Mouse (Mus musculus) inflammation-experienced regulatory T-cells, adult 6 months (primary cell): ENCODE data around the gene D330020A13Rik. TPM values are rescaled to one million over a fixed set of nuclear protein-coding genes. Genes with fewer than 3 reads are reported as not detected.
"Not testable (repeated sequence)": the region's sequence is repeated elsewhere in the genome, so short reads cannot be mapped to it uniquely, and the experiment has no call there.

Experiments used
- ATAC-seq: one replicate; pipeline ENCODE4 v1.8.0; 2017
- polyA plus RNA-seq, 3 experiments: library from polyadenylated mRNA; unstranded; fragments of 100-300 nt; shearing (Covaris generic); gene quantifications; one replicate each; pipeline ENCODE4 v1.2.1; 2017

Gene D330020A13Rik
- not detected for polyA plus RNA-seq

DNA sequence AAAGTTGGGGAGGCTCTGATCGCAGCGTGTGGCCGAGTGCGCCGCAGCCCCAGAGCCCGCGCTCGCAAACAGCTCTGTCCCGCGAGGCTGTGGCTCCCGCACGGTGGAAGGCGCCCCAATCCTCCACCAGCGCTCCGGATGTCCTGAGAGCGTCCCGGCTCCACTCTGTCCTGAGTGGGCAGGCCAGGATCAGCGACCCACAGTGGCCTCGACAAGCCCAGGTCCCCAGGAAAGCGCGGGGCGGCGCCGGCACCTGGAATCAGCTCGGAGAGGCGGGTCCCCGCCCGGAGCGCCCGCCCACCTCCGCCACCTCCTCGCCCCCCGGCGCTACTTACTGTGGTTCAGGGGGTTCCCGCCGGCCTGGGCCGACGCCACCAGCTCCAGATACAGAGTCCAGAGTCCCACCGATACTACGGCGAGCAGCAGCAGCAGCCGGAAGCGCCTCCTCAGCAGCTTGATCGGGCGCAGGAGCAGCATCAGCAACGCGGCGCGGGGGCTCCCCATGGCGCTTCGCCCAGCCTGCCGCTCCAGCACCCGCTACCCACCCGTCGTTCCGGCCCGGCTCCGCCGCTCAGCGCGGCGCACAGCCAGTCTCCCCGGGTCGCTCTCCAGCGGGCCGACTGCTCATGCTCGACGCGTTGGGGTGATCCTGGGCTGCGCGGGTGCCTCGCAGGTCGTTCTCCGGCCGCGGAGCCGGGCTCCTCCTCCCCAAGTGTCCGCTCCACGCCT, at the start of gene D330020A13Rik, which contains the start of gene B4galnt3:
TSS of gene D330020A13Rik (plus strand) at position 309 of the 729 bp plus-strand sequence.
TSS of gene B4galnt3 (minus strand) at position 504 of the 729 bp plus-strand sequence.
- peak; percentile 54 for ATAC-seq

DNA sequence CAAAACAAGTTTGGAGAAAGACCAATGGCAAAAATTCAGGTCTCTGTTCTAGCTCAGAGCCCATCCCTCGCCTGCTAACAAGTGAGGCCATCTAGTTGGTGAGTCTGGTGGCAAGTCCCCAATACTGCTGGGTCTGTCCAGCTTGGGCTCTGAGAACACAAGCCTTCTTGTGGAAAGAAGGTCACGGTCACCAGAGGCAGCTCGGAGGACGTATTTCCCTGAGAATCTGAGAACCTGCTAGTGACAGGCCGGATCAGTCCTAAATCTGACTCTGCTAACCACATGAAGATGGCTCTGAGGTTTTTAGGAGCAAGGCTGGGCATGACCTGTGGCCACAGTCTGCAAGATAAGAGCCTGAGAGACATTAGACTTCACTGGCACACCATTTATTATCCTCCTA, 47.5 kb upstream of the D330020A13Rik start:
- ATAC-seq: no peak

DNA sequence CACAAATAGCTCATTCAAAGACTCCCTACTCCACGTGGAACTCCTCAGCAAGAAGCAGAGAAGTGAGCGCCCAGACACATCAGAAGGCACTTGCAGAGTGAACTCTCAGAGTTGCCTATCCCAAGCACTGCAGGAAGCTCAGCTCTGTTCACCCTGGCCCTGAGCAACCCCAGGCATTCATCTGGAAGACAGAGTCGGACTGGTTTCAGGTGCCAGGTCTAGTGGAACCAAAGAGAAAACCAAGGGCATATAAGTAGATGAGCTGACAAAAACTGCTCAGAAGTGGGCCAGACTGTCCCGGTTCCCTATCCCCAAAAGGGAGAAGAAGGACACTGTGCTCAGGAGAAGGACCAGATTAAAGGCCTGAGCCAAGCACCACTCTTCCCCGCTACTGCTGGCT, 44.3 kb upstream of the D330020A13Rik start:
- no peak for ATAC-seq

DNA sequence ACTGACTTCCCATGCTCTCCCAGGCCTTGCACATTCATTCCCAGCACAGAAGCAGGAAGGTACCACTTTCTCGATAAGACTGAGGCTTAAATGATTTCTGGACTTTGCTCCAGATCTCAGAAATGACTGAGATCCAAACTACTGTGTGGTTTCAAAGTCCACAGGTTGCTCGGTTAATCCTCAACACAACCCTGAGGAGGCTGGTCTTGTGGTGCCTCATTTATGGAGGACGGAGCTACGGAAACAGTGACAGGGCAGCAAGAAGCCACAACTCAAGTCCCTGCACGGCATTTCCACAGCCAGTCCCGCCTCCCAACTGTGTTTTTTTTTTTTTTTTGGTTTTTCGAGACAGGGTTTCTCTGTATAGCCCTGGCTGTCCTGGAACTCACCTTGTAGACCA, 43.2 kb upstream of the D330020A13Rik start:
- ATAC-seq: no peak

DNA sequence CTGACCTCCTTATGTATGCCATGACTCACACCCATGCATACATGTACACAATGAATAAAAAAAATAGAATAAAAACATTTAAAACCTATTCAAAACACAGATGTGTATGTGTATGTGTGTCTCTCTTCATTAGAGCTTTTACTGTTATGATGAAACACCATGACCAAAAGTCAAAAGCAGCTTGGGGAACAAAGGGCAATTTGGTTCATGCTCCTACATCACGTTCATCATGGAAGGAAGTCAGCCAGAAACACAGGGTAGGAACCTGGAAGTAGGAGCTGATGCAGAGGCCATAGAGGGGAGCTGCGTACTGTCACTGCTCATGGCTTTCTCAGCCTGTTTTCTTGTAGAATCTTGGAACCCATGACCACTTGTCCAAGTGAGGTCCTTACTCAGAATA, 41.4 kb upstream of the D330020A13Rik start:
- ATAC-seq: no peak

DNA sequence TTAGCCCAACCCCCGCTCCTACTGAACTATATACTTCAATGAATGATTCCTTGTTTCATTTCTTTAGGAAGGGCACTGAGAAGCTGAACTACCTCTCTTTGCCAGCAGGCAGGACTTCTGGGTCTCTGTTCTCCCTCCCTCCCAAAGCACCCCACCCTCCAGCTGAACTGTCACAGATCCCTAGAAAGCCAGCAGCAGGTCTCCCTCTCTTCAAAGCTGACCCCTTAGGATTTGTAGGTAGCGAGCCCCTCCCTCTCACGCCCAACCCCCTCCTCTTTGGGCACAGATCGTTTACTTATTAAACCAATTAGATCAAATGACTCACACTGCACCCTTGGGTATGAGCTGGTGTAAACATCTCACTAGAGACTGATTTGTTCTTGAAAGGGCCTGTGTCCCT, 39.5 kb upstream of the D330020A13Rik start:
- ATAC-seq: no peak

DNA sequence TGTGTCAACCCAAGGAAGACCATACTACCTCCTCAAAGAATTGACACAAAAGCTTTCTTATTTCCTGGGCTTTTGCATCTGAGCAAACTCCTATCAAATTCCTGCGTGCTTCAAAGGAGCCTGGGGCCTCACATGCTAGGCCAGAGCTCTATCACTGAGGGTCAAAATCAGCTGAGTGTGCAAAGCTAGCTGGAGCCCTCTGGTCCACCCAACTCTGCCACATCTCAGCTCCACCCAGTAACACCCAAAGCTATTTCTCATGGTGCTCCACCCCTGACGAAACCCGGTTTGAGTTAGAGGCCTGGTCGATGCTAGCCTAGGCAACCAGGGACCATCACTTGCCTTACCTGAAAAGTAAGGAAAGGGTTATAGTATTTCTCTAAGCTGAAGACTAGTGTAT, 39.0 kb upstream of the D330020A13Rik start:
- ATAC-seq: no peak

DNA sequence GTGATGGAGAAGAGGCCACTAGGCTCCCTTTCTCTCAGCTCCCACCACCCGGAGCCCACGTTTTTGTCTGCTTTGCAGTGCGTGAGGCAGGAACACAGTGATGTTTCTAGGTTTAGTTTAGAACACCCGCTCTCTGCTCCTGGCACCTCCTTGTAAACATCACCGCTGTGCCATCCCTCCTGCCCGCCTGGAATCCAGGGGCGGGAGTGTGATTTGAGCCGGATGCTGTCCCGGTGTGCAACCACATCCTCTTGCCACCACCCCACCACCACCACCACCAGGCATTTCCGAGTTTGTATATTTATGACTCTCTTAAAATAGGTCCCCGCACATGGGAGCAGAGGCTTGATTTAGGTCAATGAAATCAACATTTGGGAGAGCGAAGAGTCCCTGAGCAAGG, 38.5 kb upstream of the D330020A13Rik start:
- ATAC-seq: no peak

DNA sequence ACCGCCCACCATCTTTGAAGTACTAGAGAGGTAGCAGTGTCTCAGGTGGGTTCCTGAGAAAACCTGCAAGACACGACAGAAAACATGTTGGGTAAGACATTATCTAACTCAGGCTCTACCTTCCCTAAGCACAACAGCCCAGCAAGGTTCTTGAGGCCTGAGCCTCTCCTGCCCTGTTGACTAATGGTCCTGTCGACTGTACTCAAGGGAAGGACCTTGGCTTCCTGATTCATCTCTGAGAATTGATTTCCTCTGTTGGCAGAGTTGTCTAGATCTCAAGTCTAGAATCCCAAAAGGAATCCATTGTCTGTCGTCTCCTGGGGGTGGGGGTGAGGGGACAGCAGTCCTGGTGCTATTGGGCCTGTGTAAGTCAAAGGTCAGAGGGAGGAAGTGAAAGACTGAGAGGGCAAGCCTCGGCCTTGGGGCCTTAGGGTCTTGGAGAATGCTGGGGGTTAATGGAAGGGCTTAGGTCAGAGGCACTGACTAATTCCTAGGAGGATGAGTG, 37.7 kb upstream of the D330020A13Rik start:
- ATAC-seq: no peak

DNA sequence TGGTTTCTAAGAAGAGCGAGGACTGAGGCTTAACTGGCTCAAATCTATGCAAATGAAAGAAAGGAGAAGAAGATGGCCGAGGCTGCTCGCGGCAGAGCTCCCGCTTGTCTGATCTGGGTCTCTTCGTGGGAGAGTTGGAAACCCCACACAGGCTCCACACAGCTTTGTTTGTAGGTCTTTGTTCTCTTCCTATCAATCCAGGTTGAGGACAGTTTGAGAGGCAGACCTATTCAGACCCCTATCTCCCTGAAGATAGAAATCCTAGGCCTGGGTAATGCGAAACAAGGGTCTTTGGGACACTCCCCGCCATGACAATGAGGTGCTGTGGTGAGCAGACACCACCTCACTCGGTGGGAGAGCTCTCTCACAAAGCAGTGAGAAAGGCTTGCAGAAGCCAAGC, 34.7 kb upstream of the D330020A13Rik start:
- ATAC-seq: no peak

DNA sequence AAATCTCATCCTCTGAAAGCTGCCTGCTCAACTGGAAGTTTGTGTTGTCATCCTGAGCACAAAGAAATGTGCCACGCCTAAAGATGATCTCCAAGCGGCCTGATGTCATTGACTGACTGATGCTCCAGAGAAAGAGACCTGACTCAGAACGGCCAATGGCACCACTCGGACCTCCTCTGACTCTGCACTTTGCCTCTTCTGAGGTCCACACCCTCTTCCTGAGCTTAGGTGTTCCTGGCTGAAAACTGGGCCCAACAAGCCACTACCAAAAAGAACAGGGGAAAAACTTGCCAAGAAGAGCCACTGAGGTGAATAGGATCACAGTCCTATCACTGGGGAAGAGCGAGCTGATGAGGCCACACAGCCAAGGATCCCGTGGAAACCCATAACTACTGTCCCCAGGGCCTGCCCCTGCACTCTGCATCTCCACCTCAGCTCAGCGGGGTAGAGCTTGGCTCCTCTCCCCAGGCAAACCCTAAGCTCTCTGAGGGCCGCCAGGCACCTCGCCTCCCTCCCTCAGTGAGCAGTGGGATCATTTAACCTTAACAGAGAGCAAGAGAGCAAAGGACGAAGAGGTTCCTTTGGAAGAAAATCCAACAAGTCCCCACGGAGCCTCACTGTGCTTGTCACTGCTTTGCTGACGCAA, 31.2 kb upstream of the D330020A13Rik start:
- ATAC-seq: no peak

DNA sequence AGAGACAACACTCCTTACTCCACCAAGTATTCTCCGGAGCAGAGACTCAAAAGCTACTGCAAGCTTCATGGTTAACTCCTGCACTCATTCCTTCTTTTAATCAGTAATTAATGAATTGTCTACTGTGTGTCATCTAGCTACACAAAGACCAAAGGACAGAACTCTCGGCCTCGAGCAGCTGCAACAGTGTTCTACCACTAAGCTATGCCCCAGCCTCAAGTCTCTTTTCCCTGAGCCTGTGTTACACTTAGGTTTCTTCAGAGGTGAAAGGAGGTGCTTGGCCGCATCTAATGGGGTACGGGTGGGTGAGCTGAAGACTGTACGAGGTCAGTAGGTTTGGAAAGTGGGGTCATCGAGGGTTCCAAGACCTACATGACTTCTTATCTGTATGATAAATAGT, 30.6 kb upstream of the D330020A13Rik start:
- ATAC-seq: no peak

DNA sequence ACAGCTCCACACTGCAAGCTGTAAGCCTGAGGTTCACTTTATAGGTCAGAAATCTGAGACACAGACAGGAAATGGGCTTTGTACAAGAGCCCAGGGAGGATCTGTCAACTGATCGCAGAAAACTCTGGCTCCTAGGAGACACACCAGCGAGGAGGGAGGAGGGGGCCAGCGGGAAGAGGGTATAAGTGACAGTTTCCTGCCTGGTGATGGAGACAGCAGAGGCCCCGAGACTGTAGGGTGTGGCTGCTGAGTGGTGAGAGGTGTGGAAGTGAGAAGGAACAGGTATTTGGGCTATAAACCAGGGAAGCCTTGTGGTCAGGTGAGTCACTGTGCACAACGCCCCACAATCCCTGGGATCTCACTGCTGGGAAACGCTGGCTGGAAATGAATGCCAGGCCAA, 30.0 kb upstream of the D330020A13Rik start:
- ATAC-seq: no peak

DNA sequence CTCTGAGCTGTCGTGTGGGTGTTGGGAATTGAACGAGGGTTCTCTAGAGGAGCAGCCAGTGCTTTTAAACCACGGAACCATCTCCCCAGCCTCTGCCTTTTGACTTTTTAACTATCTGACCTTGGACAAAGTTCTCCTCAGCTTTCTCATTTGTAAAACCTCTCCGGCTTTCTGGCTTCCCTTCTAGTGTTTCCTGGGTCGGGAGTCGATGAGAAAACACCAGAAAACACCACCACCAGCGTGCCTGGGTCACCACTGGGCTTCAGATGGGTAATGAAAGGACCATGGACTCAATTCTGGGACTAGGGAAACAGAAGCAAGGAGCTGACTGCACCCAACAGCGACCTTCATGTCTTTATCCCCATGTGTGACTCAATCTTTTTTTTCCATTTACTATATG, 20.0 kb upstream of the D330020A13Rik start:
- ATAC-seq: no peak

DNA sequence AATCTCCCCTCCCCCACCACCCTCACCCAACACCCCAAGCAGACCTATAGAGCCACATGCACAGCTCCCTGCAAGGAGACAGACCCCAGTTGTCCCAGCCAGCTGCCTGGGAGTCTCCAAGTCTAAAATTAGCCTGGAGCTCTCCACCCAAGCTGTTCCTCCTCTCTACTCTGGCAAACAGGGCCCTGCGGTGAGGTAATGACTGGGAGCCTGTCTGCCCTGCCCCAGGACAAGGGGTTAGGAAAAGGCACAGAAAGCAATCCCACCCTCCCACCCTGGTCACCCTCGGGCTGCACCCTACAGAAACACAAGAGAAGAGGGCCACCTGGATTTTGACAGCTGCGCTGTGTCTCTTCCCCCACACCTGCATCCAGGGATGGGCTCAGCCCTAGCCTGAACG, 19.3 kb upstream of the D330020A13Rik start:
- no peak for ATAC-seq

DNA sequence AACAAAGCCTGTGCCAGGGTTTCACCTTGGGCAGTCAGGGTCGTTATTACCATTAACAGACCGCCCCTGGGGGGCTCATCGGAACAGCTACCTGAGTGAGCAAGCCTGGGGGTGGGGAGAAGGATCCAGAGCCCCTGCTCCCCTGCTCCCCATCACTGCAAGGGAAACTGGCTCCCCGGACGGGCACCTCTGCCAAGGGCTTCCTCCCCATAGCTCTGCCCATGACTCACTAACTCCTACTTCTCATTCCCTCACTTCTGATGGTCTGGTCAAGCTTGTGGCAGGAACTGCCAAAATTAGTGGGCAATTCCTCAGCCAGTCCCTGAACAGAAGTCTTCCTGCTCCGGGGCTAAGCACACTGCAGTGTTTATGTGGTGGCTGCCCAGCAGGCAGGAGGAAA, 18.9 kb upstream of the D330020A13Rik start:
- ATAC-seq: no peak

DNA sequence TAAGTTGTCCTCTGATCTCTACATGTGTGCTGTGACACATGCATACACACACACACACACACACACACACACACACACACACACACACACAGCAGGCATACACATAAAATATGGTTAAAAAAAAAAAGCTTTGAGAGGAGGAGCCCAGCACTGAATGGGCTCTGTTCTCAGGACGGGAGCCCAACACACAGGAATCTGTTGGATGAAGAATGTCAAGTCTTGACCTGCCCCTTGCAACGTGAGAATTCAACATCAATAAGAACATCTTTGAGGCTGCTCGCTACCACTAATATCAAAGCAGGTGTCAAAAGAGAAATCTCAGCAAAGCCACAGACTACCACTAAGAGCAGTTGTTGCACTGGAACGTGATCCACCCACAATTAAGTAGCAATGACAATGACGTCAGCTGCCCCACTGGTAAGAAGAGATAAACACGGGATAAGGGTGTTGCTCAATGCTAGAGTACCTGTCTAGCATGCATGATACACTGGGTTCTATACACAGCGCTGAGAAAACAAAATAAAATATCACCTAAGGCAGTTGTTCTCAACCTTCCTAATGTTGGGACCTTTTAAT, 17.2 kb upstream of the D330020A13Rik start:
- no peak for ATAC-seq

DNA sequence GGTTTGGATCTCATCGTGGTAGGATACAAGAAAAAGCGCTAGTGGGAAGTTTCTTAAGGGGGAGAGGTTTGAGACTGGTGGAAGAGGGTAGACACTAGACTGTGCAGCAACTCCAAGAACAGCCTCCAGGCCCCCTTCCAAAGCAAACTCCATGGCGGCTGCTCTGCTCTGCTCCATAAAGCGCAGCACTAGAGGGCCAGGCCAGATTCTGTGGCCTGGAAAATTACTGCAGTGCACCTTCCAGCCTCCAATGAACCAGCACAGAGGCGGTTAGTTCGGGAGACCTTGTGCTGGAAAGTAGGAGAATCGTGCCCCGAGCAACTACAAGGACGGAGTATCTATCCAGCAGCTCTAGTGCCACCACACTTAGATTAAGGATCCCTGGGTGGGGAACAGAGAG, 6.9 kb upstream of the D330020A13Rik start:
- no peak for ATAC-seq

DNA sequence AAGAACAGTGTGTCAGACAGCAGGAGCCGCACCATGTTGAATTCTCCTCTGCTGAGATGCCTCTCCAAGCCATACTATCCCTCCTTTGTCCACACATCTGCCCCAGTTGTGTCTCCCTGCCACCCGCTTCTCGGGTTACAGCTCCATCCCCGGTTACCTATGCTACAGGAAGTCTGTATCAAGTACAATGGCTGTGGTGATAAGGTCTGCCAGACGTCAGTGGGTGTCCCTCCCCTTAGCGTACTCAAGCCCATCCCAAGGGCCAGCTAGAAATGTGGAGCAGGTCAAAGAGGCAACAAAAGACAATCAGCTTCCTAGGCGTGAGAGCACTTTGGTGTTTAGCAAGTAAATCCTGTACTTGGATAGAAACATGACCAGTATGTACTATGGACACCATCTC, 5.6 kb upstream of the D330020A13Rik start:
- ATAC-seq: no peak

DNA sequence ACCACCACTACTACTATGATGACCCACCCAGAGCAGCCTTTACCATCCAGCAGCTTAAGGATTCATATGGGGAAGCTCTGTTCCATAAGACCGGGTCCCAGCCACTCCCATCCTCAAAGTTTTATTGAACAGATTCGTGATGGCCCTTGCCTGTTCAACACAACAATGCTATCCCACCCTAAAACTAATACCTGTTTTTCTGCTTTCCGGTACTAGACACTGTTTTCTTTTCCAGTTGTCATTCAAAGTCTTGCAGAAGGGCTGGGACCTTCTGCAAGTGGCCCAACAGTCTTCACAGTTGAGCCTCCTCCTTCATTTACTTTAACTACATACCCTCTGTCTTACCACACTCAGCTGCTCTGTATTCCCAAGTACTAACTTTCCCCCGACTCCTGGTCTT, 4.7 kb upstream of the D330020A13Rik start:
- no peak for ATAC-seq

DNA sequence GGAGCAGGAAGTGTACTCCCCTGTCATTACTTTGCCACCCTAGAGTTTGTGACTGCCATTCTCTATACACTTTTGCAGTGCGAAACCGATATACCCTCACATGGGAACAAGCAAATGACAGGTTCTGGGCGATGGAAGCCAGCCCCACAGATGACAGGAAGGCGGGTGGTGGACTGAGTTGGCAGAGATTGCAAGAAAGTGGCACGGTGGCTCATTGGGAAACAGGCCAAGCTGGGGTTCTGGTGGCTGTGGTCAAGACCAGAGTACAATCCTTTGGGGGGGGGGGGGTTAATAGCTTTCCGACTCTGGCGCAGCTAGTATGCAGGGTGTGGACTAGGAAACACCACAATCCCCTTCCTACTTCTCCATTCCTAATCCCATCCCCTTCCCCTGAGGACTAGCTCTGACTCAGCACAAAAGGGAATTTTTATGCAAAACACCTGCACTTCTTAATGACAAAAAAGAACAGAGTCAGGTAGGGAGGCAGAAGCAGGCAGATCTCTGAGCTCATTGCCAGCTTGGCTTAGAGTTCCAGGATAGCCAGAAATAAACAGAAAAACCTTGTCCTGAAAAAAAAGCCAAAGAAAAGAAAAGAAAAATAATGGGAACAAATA, 2.7 kb upstream of the D330020A13Rik start:
- ATAC-seq: no peak

DNA sequence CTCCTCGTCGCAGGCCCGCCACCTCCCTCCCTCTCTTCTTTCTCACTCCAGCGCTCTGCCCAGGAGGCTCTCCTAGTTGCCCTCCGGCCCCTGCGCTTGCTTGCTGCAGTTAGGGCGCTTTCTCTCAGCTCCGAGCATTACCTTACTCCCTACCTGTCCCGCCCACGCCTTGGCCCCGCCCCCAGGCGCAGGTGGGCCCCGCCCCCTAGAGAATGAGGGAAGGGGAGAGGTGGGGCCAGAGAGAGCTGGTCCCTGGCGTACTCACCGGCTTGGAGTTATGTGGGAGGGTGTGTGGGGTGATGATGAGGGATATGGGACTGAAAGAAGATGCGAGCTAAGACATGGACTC, 595 bp downstream of the D330020A13Rik start:
- no peak for ATAC-seq

DNA sequence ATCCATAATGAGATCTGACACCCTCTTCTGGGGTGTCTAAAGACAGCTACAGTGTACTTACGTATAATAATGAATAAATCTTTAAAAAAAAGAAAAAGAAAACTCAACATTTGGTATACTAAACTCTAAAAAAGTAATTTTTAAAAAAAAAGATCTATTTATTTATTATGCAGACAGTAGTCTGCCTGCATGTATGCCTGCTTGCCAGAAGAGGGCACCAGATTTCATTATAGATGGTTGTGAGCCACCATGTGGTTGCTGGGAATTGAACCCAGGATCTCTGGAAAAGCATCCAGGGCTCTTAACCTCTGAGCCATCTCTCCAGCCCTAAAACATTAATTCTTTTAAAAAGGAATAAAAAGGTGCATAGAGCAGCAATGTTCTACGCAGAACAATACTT, 2.4 kb downstream of the D330020A13Rik start:
- ATAC-seq: not testable (repeated sequence)

DNA sequence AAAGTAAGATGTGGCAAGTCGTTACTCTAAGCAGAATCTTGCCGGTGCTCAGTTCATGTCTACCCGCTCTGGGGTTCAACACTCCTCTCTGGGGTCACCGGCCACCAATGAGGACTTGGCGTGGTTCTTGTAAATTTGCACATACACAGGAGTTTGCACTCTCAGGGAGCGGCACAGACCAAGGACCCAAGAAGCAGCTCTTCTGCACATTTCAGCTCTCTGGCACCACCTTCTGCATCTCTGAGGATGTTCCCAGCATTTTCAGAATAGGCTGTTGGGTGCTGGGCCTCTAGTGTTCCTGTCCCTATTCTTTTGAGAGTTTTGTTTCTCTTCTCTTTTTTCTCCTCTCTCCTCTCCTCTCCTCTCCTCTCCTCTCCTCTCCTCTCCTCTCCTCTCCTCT, 7.0 kb downstream of the D330020A13Rik start:
- ATAC-seq: no peak
